Mouse (Mus musculus): Measurements from ENCODE around the gene Csf3r. TPM values are rescaled to one million over a fixed set of nuclear protein-coding genes. Genes with fewer than 3 reads are reported as not detected.
"Not testable (repeated sequence)": the region's sequence is repeated elsewhere in the genome, so short reads cannot be mapped to it uniquely, and the experiment has no call there.

Gene Csf3r
- total and polyA plus RNA-seq, 3 experiments, result not detected

DNA sequence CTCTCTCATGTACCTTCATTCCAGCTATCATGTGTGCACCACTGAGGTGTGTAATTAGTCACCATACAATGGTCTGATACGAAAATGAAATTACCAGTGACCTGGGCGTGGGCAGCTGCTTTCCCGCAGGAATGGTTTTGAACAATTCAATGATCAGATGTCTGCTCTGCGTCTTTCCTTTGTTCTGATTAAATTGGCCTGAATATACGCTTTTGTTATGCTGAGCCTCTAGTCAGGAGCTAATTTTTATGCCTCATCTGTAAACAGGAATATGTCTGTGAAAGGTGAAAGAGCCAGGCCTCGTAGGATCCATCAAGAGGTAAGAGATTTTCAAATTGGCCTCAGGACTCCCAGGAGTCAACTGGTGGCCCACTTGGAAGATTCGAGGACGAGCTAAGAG is 41.1 kb upstream of the Csf3r start:
- TF ChIP-seq JUND (conservative IDR thresholded peaks at IDR 0.05; ENCODE audit: low read depth, low read length) (no peak), MEF2A (IDR thresholded peaks at IDR 0.05; ENCODE audit: borderline replicate concordance, low read depth, low read length) (no peak), ETS1 (conservative IDR thresholded peaks at IDR 0.05; ENCODE audit: low read depth, low read length) (no peak), IRF4 (IDR thresholded peaks at IDR 0.05; ENCODE audit: low read depth, low read length) (no peak), POLR2A (IDR thresholded peaks at IDR 0.05; ENCODE audit: low read depth, low read length) (no peak), NRF1 (IDR thresholded peaks at IDR 0.05; ENCODE audit: low read depth, low read length) (no peak), ZKSCAN1 (IDR thresholded peaks at IDR 0.05; ENCODE audit: borderline replicate concordance, low read depth, low read length) (no peak), ZMIZ1 (IDR thresholded peaks at IDR 0.05; ENCODE audit: low read depth, low read length) (no peak), E2F4 (IDR thresholded peaks at IDR 0.05; ENCODE audit: insufficient replicate concordance, low read depth, low read length) (no peak), CHD2 (IDR thresholded peaks at IDR 0.05; ENCODE audit: low read length) (no peak), MAFK (IDR thresholded peaks at IDR 0.05; ENCODE audit: insufficient replicate concordance, low read length) (no peak), HCFC1 (IDR thresholded peaks at IDR 0.05; ENCODE audit: low read depth, low read length) (no peak), SMC3 (IDR thresholded peaks at IDR 0.05; ENCODE audit: low read depth, low read length) (no peak), MAX (IDR thresholded peaks at IDR 0.05; ENCODE audit: low read length) (no peak)
- dilution Hi-C loops (cut with MboI; ENCODE audit: extremely low pct_ligation_motif_present, extremely low pct_unique_long_range_greater_than_20kb, low sequenced_read_pairs), result no loop called here
- in situ Hi-C loops (cut with MboI; ENCODE audit: low pct_ligation_motif_present, low pct_unique_long_range_greater_than_20kb, low sequenced_read_pairs), result no loop called here

DNA sequence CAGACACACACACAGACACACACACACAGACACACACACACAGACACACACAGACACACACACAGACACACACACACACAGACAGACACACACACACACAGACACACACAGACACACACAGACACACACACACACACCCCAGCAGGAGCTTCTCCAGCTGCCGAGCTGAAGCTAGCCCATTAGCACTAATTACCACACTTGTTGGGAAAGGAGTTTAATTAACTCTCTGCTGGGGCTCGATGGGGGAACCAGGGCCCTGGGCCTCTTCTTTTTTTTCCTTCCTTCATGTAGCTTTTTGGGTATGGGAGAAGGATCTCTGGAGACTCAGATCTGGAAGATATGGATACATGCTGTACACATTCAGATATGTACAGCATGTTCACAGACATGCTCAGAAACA is 38.6 kb upstream of the Csf3r start:
- in situ Hi-C loops (cut with MboI; ENCODE audit: low pct_ligation_motif_present, low pct_unique_long_range_greater_than_20kb, low sequenced_read_pairs); H3K4me3 ChIP-seq (replicated peaks in 1 of 3; ENCODE audit: low read depth in 2 of 3, low read length in 2 of 3, poor library complexity in 1 of 3); DNase-seq (ENCODE audit: extremely low read depth); H3K27ac ChIP-seq (ENCODE audit: insufficient read depth, low read depth); H3K36me3 ChIP-seq (replicated peaks in 1 of 2; ENCODE audit: control insufficient read depth in 1 of 2, insufficient read depth in 1 of 2, low read length in 1 of 2); dilution Hi-C loops (cut with MboI; ENCODE audit: extremely low pct_ligation_motif_present, extremely low pct_unique_long_range_greater_than_20kb, low sequenced_read_pairs); H3K79me2 ChIP-seq (replicated peaks; ENCODE audit: control insufficient read depth, extremely low read depth, insufficient read depth, poor library complexity, severe bottlenecking); H3K4me2 ChIP-seq (ENCODE audit: insufficient read depth, low read depth, poor library complexity, severe bottlenecking); H3K4me1 ChIP-seq (ENCODE audit: control insufficient read depth in 1 of 2, insufficient read depth in 2 of 2); H3K9ac ChIP-seq (ENCODE audit: insufficient read depth, low read depth); H3K9me3 ChIP-seq (replicated peaks; ENCODE audit: low read length): not testable (repeated sequence)
- peaks cover 80% of the 10 kb centered on the region for H3K27me3 ChIP-seq (replicated peaks)

More for the DNA sequence above, 41.1 kb upstream of the Csf3r start:
- Histone ChIP-seq H3K79me2 (replicated peaks; ENCODE audit: control insufficient read depth, extremely low read depth, insufficient read depth, poor library complexity, severe bottlenecking) (no peaks in the 10 kb centered on the region), H3K9ac (ENCODE audit: insufficient read depth, low read depth) (no peak overlapping the region), H3K27ac (ENCODE audit: insufficient read depth, low read depth) (no peak overlapping the region), H3K4me1 (ENCODE audit: control insufficient read depth in 1 of 2, insufficient read depth in 2 of 2) (no peaks in the 10 kb centered on the region), H3K36me3 (replicated peaks in 1 of 2; ENCODE audit: control insufficient read depth in 1 of 2, insufficient read depth in 1 of 2, low read length in 1 of 2) (no peaks in the 10 kb centered on the region), H3K9me3 (replicated peaks; ENCODE audit: low read length) (no peaks in the 10 kb centered on the region), H3K4me3 (replicated peaks in 1 of 3; ENCODE audit: low read depth in 2 of 3, low read length in 2 of 3, poor library complexity in 1 of 3) (no peak overlapping the region), H3K27me3 (replicated peaks) (peaks cover 68% of the 10 kb centered on the region), H3K4me2 (ENCODE audit: insufficient read depth, low read depth, poor library complexity, severe bottlenecking) (no peak overlapping the region)
- DNase-seq (ENCODE audit: extremely low read depth), result no peak

DNA sequence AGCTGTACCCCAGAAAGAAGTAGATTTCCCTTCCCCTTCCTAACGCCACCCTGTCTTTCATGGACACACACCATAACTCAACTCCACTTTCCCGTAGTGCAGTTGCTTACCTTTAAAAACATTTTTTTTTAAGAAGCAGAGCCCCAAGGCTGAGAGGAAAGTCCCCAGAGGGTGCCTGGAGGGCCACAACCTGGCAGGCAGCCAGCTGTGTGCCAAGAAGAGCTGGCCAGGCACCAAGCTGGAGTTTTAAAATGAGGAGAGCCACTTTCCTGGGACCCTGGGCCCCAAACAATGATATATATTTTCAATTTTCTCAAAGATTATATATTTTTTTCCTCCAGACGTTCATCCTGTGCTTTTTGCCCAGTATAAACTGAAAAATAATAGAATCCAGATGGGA is 37.3 kb upstream of the Csf3r start:
- no peak overlapping the region for H3K9ac ChIP-seq (ENCODE audit: insufficient read depth, low read depth)
- H3K79me2 ChIP-seq (replicated peaks; ENCODE audit: control insufficient read depth, extremely low read depth, insufficient read depth, poor library complexity, severe bottlenecking), result no peaks in the 10 kb centered on the region
- H3K9me3 ChIP-seq (replicated peaks; ENCODE audit: low read length), result no peaks in the 10 kb centered on the region
- peaks cover 81% of the 10 kb centered on the region for H3K27me3 ChIP-seq (replicated peaks)
- in situ Hi-C loops (cut with MboI; ENCODE audit: low pct_ligation_motif_present, low pct_unique_long_range_greater_than_20kb, low sequenced_read_pairs) (no loop called here), dilution Hi-C loops (cut with MboI; ENCODE audit: extremely low pct_ligation_motif_present, extremely low pct_unique_long_range_greater_than_20kb, low sequenced_read_pairs) (no loop called here)
- DNase-seq (ENCODE audit: extremely low read depth), result no peak
- H3K4me2 ChIP-seq (ENCODE audit: insufficient read depth, low read depth, poor library complexity, severe bottlenecking), result no peak overlapping the region
- H3K4me1 ChIP-seq (ENCODE audit: control insufficient read depth in 1 of 2, insufficient read depth in 2 of 2), result no peaks in the 10 kb centered on the region
- H3K27ac ChIP-seq (ENCODE audit: insufficient read depth, low read depth), result no peak overlapping the region
- no peaks in the 10 kb centered on the region for H3K36me3 ChIP-seq (replicated peaks in 1 of 2; ENCODE audit: control insufficient read depth in 1 of 2, insufficient read depth in 1 of 2, low read length in 1 of 2)
- TF ChIP-seq IRF4 (IDR thresholded peaks at IDR 0.05; ENCODE audit: low read depth, low read length) (no peak), MAX (IDR thresholded peaks at IDR 0.05; ENCODE audit: low read length) (no peak), EP300 (IDR thresholded peaks at IDR 0.05; ENCODE audit: low read length) (no peak), USF1 (IDR thresholded peaks at IDR 0.05; ENCODE audit: low read depth, low read length) (no peak), MAFK (IDR thresholded peaks at IDR 0.05; ENCODE audit: insufficient replicate concordance, low read length) (no peak), NRF1 (IDR thresholded peaks at IDR 0.05; ENCODE audit: low read depth, low read length) (no peak), MEF2A (IDR thresholded peaks at IDR 0.05; ENCODE audit: borderline replicate concordance, low read depth, low read length) (no peak)
- no peak overlapping the region for H3K4me3 ChIP-seq (replicated peaks in 1 of 3; ENCODE audit: low read depth in 2 of 3, low read length in 2 of 3, poor library complexity in 1 of 3)
